Mouse (Mus musculus): ENCODE data around the gene Fubp3.

- TF ChIP-seq POLR2A (IDR thresholded peaks at IDR 0.05; ENCODE audit: low read depth, low read length) = no peak
- TF ChIP-seq CTCF (IDR thresholded peaks at IDR 0.05; ENCODE audit: extremely low read depth, insufficient read depth, insufficient read length, insufficient replicate concordance) = no peak
These were observed 63.8 kb downstream of the Fubp3 start for GRCm38 (mm10) chr2:31636138-31636741.

All from spleen, adult 2 months (tissue).